Mouse (Mus musculus) C2C12 (cell line): Measurements from ENCODE around the gene Uvssa.

ENCODE experiments used
- CTCF ChIP-seq: IDR thresholded peaks from one replicate; pipeline ENCODE4 v1.5.1; 2011; ENCODE audit not compliant: control insufficient read depth, insufficient read depth, insufficient read length
- USF1 ChIP-seq: IDR thresholded peaks from one replicate; pipeline ENCODE4 v1.6.1; 2011; ENCODE audit warnings: low read depth, mild to moderate bottlenecking, control low read depth, moderate library complexity

- TF ChIP-seq CTCF (no peak), USF1 (no peak)
Measured at GRCm38 (mm10) chr5:33435941-33436340, 57.6 kb downstream of the Uvssa start.
